Mouse (Mus musculus) ovary, postnatal 10 days (tissue): ENCODE results near the gene Cyp24a1.

Source experiments
- DNase-seq: peaks from one replicate; pipeline ENCODE4 v3.0.0; 2022; ENCODE audit warnings: low spot score

Gene Cyp24a1

DNA sequence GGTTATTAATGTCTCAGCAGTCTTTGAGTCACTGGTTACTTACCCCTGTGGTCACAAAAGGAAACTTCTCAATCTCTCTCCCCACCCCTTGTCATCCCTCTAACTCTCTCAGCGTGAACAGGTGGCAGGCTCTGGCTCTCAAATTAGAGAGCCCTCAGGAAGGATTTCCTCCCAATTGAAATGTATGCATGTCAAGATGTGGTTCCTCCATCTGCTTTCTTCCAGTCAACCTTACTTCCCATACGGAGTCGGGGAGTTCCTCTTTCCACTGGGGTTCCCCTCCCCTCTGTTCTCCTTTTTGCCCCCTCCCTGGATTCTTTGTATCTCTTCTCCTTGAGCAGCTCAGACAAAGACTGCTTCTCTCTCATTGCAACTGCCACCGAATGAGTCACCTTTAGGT lies 60.7 kb downstream of the Cyp24a1 start:
- DNase-seq = no peak
